Mouse (Mus musculus) CD4-positive, CD25-positive, alpha-beta regulatory T cell, adult 4 months (primary cell): ENCODE data around the gene Zfpm1. TPM values are rescaled to one million over a fixed set of nuclear protein-coding genes. Genes with fewer than 3 reads are reported as not detected.
A peak's percentile ranks its signal among the peaks of the same experiment; 100 is the strongest.

Experiments used
- ATAC-seq: one replicate; pipeline ENCODE4 v1.8.0; 2017
- polyA plus RNA-seq, 2 experiments: library from polyadenylated mRNA; unstranded; fragments of 100-300 nt; shearing (Covaris generic); gene quantifications; one replicate each; pipeline ENCODE4 v1.2.1; 2017

Zfpm1 gene
- under 1 TPM; 0.46 to 0.82 TPM for polyA plus RNA-seq

DNA sequence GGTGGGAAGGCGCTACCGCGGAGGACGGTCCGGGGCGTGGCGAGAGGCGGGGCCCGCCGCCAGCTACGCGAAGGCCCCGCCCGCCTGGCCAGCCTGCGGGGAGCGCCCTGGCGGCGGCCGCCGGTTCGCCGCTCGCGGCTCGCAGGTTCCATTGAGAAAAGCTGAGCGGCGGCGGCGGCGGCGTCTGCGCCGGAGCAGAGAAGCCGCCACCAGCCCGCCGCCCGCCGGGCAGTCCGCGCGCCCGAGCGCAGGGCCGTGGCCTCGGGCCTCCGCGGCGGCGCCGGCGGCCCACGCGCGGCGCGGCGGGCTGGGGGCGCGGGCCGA, at the start of gene Zfpm1:
Gene Zfpm1 (plus strand): TSS at position 107 of the 324 bp plus-strand sequence.
- no peak for ATAC-seq

GRCm38 (mm10) chr8:122234055-122234454, 47.9 kb upstream of the Zfpm1 start:
- ATAC-seq, result no peak

DNA sequence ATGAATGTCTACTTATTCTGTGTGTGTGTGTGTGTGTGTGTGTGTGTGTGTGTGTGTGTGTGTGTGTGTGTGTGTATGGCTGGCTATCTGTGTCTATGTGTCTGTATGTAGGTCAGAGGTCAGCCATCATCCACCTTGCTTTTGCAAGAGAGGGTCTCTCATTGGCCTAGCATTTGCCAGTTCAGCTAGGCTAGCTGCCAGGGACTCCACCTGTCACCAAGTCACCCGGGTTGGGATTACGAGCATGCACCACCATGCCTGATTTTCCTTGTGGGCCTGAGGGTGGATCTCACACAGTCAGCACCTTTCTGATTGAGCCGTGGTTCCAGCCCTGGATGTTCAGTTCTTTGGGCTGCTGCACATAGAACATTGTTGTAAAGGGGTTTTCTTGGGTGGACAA, 45.4 kb upstream of the Zfpm1 start:
- no peak for ATAC-seq

GRCm38 (mm10) chr8:122238225-122238624, 43.7 kb upstream of the Zfpm1 start:
- ATAC-seq, result no peak

DNA sequence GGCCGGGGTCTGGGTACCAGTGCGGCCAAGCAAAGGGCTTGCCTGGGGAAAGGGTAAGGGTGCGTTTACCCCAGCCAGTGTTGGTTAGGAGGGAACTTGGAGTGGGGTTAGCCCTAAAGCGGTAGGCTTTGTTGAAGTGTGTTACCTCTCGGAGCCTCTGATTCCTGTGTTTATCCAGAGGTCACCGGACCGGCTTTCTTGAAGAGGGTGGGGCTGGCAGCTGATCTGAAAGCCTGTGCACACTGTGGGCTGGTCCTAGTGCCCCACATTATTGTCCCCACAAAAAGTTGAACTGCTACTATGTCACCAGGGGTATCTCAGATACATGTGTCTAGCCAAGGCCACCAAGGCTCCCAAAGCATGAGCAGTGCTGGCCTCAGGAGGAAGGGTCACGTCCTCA, 43.2 kb upstream of the Zfpm1 start:
- ATAC-seq, result no peak

GRCm38 (mm10) chr8:122240241-122241026, 41.5 kb upstream of the Zfpm1 start:
- no peak for ATAC-seq

- ATAC-seq, result no peak
These were observed 38.6 kb upstream of the Zfpm1 start for GRCm38 (mm10) chr8:122243310-122243709.

GRCm38 (mm10) chr8:122245161-122245560, 36.8 kb upstream of the Zfpm1 start:
- ATAC-seq, result no peak

- no peak for ATAC-seq
These were observed 35.4 kb upstream of the Zfpm1 start for GRCm38 (mm10) chr8:122246257-122247211.

DNA sequence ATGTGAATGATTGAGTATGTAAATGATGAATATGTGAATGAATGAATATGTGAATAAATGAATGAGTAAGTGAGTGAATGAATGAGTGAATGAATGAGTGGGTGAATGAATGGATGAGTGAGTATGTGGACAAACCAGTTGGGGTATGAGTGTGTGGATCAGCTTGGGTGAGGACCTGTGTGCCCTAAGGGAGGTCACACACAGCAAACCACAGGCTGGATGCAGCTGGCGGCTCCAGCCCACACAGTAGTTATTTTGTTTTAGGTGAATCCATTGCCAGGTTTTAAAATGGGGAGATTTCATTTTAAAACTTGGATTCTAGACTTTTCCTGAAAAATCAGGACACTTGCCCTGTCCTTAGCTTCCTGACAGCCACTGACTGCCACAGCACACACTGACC, 30.2 kb upstream of the Zfpm1 start:
- no peak for ATAC-seq

GRCm38 (mm10) chr8:122252366-122252765, 29.6 kb upstream of the Zfpm1 start:
- no peak for ATAC-seq

GRCm38 (mm10) chr8:122259351-122259750, 22.6 kb upstream of the Zfpm1 start:
- no peak for ATAC-seq

DNA sequence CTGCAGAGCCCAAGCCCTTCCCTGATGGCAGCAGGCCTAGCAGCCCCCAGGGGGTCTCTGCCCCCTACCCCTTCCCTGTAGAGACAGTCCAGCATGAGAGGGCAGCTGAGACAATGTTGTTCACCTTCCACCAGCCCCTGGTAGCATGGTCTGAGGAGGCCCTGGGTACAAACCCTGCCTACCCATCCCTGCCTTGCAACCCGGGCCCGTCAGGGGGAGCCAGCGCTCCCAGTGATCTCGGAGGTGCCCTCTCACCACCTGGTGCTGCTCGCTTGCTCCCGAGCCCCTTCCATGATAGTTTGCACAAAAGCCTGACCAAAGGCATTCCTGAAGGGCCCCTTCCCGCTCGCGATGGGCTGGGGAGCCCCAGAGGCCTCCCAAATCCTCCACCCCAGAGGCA, 21.2 kb upstream of the Zfpm1 start:
- ATAC-seq, result no peak

DNA sequence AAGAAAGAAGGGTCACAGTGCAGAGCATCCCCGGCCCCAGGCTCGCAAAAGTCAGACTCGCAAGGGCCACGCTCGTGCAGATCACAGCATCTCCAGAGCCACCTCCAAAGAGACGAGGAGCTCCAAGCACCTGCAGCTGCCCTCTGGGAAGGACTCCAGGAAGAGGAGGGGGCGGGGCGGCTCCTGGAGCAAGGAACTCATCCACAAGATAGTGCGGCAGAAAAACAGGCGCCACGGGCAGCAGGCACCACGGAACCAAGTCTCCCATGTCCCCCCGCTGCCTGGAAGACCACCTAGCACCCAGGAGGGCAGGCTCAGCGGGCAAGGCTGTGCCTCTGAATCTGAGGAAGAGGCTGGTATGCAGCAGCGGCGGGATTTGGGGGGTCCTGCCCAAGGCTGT, 19.1 kb upstream of the Zfpm1 start:
- ATAC-seq, result no peak

DNA sequence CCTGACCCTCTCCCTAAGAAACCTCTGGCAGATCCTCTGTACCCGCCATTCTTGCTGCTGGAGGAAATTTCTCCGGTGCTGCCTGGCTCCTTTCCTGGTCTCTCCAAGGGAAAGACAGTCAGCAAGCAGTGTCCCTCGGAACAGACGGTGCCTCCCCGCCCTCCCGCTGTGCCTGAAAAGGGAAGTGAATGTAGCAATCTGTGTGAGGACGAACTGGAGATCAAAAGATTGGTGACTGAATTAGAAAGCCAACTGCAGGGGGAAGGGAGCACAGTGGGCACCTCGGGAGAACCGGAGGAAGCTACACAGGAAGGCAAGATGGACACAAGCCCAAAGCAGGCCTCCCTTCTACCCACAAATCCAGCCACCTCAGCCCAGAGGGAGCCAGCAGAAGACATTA, 17.7 kb upstream of the Zfpm1 start:
- ATAC-seq, result no peak

DNA sequence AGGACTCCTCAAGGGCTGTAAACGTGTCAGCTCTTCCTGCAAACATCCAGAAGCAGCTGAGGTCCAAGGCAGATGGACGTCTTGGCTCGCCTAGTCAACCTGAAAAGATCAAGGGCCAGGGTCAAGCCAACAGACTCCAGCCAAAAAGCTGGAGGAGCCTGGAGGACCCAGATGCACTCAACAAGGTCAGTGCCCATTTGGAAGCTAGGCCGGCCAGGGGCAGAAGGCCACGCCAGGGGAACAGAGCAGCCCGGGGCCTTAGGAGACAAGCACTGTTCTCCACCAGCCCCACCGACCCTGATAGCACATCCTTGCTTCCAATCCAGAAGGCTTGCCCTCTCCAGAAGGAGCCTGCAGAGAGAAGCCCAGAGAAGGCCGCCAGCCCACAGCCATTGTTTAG, 16.4 kb upstream of the Zfpm1 start:
- no peak for ATAC-seq

GRCm38 (mm10) chr8:122266867-122267266, 15.1 kb upstream of the Zfpm1 start:
- ATAC-seq, result no peak

GRCm38 (mm10) chr8:122268861-122269260, 13.1 kb upstream of the Zfpm1 start:
- ATAC-seq, result no peak

- peak; percentile 56 for ATAC-seq
These were observed 12.5 kb upstream of the Zfpm1 start for GRCm38 (mm10) chr8:122269404-122269803.

- no peak for ATAC-seq
These were observed 11.4 kb upstream of the Zfpm1 start for GRCm38 (mm10) chr8:122270555-122270954.

DNA sequence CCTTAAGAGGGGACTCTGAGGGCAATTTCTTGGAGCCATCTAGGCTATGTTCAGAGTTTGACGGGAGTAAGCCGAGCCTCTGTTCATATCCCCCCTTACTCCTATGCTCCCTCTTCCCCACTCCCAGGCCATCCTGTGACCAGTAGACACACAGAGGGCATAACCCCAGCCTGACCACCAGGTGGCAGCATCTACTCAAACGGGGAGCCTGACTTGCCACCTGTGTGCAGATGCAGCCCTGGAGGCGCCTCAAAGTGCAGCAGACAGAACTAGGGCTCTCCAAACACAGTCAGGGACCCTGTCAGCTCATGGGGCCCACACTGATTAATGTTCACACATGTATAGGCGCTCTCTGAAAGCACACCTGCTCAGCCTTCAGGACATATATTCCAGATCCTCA, 8.8 kb upstream of the Zfpm1 start:
- ATAC-seq, result peak; percentile 91

GRCm38 (mm10) chr8:122273826-122274225, 8.1 kb upstream of the Zfpm1 start:
- no peak for ATAC-seq

DNA sequence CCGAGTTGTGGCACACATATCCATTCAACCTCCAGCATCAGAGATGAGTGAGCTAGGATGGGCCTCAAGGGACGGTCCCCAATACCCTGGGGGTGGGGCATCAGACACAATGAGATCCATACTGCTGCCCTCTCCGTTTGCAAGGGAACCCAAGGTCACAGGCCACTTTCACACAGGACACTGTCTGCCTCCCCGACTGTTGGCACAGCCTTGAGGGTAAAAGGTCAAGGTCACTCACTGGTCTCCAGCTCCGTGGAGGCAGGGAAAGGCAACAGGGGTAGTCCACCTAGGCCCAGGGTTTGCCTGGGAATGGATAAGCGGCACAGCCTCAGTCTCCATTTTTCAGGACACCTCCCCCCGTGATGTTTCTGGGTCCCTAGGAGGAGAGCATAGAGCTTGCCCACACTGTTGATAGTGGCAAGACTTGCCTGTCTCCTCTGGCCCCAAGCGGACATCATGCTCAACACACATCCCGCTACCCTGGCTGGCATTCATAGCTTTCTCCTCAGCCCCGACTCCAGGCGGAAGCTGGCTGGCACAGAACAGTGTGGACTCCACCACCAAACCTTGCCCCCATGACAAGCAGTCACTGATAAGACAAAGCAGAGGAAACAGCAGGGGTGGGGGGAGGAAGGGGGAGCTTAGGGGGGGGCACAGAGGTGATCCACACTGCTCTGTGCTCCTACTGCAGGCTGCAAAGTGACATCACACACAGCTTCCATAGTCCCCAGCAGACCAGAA, 7.1 kb upstream of the Zfpm1 start:
- no peak for ATAC-seq
